Mouse (Mus musculus) brain, adult 2 months (tissue): ENCODE data around the gene Zfp664.

Experiments used
- DNase-seq: peaks from one replicate; pipeline ENCODE4 v3.0.0; 2011; ENCODE audit warnings: low read depth, low spot score

Gene Zfp664

DNA sequence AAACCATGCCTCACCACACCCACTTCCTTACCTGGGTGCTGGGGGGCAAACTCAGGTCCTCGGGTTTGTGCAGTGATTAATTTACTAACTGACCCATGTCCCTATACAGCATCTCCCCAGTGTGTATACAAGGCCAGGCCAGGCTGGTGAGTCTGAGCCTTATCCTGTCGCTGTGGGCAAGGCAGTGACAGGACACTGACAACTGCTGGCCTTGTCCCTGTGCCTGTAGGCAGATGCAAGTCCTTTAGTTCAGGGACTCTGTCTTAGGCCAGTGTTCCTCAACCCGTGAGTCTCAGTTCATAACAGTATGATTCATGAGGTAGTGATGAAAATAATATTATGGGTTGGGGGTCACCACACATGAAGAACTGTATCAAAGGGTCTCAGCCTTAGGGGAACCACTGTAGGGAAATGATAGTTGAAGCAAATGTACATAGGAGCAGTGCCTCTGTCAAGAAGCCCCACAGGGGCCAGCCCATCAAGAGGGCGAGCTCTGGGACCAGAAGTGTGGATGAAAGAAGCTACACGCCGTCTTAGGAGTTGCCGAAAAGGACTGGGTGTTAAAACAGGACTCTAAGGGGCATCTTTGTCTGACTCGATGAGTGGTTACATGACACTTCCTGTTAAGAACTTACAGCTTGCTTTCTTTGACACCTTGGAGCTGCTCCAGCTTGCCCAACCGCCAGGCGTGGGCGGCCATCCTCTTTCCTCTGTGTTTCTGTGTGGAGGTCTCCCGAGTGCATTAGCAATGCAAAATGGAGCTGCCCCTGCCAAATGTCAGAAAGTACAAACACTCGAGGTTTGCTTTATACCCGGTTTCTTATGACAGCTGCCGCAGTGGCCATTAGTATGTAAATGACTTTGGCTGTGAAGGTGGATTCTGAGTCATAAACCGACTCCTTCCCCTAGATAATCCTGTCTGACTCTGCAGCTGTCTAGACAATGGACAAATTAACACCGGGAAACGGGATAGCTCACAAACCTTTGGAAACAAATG is 60.2 kb downstream of the Zfp664 start:
- DNase-seq, result peak; percentile 75

DNA sequence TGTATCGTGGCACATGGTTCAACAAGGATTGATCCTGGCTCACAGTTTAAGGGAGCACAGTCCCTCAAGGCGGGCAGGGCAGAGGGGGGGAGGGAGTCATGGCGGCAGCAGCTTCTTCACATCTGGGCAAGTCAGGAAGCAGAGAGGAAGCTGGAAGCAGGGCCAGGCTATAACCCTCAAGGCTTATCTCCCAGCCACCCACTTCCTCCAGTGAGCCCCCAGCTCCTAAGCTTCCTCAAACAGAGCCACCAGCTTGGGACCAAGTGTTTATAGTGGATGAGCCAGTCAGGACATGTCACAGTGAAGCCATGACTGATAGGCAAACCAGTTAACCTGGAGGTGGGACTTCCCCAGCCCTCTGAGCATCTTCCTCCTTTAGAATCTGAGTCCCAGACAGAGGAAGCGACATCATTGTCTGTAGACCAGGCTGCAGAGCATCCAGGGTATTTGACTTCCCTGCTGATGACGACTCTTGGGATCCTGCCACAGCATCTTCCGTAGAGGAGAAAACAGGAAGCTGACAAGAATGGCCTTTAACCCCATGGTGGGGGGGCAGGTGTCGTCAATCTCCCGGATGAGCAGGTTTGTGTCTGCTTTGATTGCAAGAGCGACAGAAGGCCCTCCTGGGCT is 67.0 kb downstream of the Zfp664 start:
- DNase-seq, result no peak

DNA sequence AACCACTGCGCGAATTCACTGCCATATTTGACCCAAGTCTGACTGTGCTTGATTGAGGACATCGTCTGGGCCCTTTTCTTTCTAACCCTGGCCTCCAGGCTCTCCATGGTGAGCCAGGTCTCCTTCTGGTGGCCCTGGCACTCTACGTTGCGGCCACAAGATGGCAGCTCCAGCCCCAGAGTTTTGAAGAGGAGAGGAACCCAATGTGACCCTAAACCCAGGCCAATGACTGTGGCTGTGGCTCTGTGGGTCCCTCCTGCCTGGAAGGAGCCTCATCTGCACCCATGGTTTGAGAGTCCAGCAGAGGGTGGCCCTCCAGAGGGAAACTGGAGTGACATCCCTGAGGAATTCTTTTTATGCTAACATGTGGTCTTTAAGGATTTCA is 67.6 kb downstream of the Zfp664 start:
- DNase-seq, result peak; percentile 62

DNA sequence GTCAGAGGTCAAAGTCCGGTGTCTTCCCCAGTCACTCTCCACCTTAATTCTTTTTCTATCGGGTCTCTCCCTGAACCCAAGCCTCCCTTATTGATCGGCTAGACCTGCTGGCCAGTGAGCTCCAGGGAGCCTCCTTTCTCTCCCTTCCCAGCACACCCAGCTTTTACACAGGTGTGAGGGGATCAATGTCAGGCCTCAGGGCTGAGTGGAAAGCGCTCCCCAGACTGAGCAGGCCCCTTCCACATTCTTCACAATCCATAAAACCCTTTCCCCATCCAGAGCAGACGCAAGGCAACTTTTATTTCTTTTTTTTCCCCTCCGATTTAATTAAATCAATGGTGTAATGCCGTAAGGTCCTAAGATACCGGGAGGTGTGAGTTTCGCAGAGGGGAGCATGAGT is 68.1 kb downstream of the Zfp664 start:
- no peak for DNase-seq

DNA sequence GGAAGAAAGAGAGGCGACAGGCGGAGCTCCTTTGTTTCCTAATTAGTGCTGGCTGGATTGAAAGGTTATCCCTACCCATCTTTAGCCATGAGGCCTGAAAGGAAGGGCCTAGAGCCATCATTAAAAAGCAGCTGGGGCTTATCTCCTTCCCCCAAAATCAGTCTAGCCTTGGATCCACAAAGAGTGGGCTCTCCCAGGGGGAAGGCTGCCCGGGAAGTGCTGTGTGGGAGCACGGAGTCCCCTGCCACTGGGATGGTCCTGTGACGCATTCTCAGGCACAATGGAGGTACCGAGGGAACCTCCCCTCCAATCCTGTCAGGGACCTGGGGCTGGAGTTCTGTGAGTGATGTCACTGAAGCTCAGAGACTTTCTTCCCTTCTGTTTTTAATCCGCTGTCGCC is 68.6 kb downstream of the Zfp664 start:
- no peak for DNase-seq

DNA sequence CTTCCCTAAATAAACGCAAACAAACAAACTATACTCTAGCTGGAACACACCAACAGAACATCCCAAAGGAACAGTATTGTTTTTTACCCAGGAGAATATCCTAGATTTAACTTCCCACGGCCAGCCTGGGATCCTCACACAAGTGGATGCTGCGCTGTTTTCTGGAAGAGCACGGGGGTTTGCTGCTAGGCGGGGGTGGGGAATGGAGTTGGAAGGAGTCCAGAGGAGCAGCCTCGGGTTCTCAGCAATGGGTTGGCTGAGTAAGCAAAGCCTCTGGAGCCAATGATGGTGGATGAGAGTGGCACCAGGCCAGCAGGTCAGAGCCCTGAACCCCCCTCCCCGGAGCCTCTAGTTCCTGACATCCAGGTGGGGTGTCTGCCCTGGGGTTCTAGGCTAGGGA is 72.1 kb downstream of the Zfp664 start:
- peak; percentile 73 for DNase-seq

DNA sequence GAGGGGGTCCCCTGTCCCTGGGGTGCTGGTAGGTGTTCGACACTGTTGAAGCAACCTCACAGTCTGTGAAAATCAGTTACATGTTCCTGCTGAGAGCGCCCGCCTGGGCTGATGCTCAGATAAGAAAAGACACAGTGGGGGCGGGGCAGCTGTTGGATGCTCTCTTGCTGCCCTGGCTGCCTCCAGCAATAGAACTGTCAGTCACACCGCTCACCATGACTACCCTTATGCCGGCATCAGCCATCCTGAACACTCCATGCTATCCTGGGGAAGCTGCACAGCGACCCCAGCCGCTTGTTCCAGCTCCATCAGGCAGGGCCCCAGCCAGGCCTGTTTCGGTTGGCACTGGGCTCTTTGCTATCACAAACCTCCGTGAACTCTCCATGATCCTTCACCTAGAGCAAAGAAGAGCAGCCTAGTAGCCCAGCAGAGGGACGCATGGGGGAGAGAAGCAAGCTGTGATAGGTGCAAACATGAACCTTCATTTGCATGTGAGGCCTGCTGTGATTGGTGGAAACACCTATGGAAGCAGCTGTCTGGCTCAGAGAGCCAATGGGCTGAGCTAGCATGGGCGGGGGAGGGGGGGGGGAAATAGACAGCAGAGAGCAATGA is 80.8 kb downstream of the Zfp664 start:
- peak; percentile 42 for DNase-seq

DNA sequence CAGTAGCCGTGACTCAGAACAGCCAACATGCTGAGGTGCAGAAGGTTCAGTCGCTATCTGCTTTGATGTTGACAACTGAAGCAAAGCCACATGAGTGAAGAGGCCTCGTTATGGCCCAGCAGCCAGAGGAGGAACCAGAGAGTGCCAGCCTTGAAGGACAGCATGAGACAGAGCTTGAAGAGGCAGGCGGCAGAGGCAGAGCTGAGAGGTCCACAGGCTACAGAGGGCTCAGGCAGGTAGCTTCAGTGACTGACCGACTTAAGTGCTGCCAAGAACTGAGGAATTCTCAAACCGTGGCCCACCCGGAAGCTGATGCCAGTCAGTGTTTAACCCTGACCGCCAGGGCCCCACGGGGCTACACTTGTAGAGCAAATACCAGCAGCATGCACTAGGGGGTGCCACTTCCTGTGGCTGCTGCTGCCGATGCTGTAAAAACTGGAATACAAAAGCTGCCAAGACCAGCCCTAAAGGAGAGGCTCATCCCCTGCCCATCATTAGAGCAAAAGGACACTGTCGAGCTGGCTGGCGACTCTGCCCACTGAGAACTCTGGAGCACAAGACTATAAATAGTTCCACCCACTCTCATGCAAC is 81.4 kb downstream of the Zfp664 start:
- peak; percentile 77 for DNase-seq

DNA sequence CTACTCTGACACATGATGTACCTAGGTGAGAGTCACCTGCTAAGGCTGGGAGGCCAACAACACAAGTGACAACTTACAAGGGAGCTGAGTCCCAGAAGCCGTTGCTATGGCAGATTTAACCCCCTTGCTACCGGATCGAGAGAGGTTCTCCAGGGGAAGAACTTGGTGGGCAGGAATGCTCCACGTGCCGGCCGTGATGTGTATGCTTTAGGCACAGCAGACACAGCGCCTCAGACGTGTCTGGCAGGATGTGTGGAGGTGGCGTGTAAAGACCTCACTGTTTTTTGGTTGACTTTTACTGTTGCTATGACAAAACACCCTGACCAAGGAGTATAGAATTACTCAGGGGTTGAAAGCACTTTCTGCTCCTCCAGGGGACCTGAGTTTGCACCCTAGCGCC is 81.9 kb downstream of the Zfp664 start:
- no peak for DNase-seq

DNA sequence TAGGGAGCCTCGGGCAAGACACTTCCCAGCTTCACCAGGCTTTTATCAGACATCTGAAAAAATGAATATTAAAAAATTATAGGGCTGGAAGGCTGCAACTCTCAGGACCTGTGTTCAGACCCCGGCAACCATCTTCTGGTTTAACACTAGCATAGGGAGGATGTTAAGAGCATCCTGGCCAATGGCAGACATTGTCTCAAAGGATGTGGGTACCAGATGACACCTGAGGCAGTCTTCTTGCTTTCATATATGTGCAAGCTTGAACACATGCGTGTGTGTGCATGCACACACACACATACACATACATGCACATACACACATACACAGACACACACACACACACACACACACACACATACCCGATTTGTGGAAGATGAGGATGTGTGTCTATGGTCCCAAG is 82.6 kb downstream of the Zfp664 start:
- DNase-seq, result no peak

DNA sequence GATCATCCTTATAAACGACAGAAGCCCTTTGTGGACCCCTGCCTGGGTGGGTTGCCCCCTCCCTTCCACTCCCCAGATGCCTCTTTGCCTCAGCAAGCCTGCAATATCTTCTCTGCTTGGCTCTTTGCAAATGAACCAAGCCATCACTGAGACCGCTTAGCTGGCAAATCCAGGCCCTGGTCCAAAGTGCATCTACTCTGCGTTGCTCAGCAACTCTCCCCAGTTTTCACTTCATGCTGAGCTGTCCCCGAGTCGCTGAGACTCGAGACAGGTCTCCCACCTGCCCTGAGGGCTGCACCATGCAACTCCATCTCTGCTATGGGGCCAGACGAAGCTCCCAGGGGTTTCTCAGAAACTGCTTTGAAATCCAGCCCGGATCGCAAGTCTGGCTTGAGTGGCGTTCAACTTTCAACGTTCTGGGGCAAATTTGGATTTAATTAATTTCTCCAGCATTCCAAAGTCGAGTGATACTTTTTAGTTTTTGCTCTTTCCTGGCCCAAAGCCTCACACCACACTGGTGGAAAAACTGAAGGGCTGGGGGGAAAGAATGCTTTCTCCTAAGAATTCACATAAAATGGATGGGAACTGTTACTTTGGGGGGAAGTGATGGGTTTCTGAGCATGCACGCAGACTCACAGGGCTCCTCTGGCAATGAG is 88.3 kb downstream of the Zfp664 start:
- DNase-seq, result peak; percentile 29

DNA sequence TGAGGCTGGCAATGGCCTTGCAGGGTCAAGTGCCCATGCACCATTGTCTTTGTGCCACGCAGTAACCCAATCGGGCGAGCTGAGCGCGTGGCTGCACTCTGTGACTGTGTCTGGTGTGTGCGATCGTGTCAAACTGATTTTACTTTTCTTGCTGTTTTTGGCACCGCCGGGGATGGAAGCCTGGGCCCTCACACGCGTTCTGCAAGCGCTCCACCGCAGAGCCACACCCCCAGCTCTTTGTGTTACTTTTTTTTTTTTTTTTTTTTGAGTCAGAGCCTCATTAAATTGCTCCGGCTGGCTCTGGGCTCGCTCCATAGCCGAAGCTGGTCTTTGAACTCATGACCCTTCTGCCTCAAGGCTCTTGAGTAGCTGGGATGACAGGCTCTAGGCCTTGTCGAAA is 88.8 kb downstream of the Zfp664 start:
- DNase-seq, result peak; percentile 27
